Mouse (Mus musculus): ENCODE measurements around the gene Gdf1.

Gdf1 gene

GRCm38 (mm10) chr8:70330741-70331364, 1.2 kb downstream of the Gdf1 start:
- peak; percentile 77 for DNase-seq

- peak; percentile 33 for DNase-seq
Observed at GRCm38 (mm10) chr8:70331526-70331925, 1.9 kb downstream of the Gdf1 start.

- peak; percentile 87 for DNase-seq
Observed at GRCm38 (mm10) chr8:70332070-70332877, 2.7 kb downstream of the Gdf1 start.

- DNase-seq = no peak
Observed at GRCm38 (mm10) chr8:70332878-70333202, 3.2 kb downstream of the Gdf1 start.

GRCm38 (mm10) chr8:70338931-70339330, 9.3 kb downstream of the Gdf1 start:
- DNase-seq = no peak

GRCm38 (mm10) chr8:70340659-70341058, 11.0 kb downstream of the Gdf1 start:
- no peak for DNase-seq

GRCm38 (mm10) chr8:70342007-70342406, 12.4 kb downstream of the Gdf1 start:
- no peak for DNase-seq

- no peak for DNase-seq
Observed at GRCm38 (mm10) chr8:70343076-70343475, 13.5 kb downstream of the Gdf1 start.

- peak; percentile 45 for DNase-seq
Observed at GRCm38 (mm10) chr8:70343696-70344095, 14.1 kb downstream of the Gdf1 start.

GRCm38 (mm10) chr8:70344279-70344678, 14.7 kb downstream of the Gdf1 start:
- DNase-seq = no peak

GRCm38 (mm10) chr8:70347443-70347842, 17.8 kb downstream of the Gdf1 start:
- no peak for DNase-seq

GRCm38 (mm10) chr8:70347860-70348420, 18.3 kb downstream of the Gdf1 start:
- no peak for DNase-seq

GRCm38 (mm10) chr8:70351035-70351999, 21.7 kb downstream of the Gdf1 start:
- DNase-seq = no peak

- no peak for DNase-seq
Observed at GRCm38 (mm10) chr8:70352000-70352384, 22.4 kb downstream of the Gdf1 start.

- DNase-seq = no peak
Observed at GRCm38 (mm10) chr8:70352657-70353151, 23.1 kb downstream of the Gdf1 start.

- DNase-seq = peak; percentile 100
Observed at GRCm38 (mm10) chr8:70353194-70353817, 23.7 kb downstream of the Gdf1 start, which contains the start of gene Upf1. Gene Upf1 (minus strand): TSS chr8:70353278.

- no peak for DNase-seq
Observed at GRCm38 (mm10) chr8:70354004-70354403, 24.4 kb downstream of the Gdf1 start.

- DNase-seq = no peak
Observed at GRCm38 (mm10) chr8:70356111-70356510, 26.5 kb downstream of the Gdf1 start.

GRCm38 (mm10) chr8:70359411-70359810, 29.8 kb downstream of the Gdf1 start:
- DNase-seq = no peak

GRCm38 (mm10) chr8:70360769-70361168, 31.2 kb downstream of the Gdf1 start:
- no peak for DNase-seq

- no peak for DNase-seq
Observed at GRCm38 (mm10) chr8:70361484-70362032, 31.9 kb downstream of the Gdf1 start.

- no peak for DNase-seq
Observed at GRCm38 (mm10) chr8:70364066-70364465, 34.4 kb downstream of the Gdf1 start.

All from right cerebral cortex, postnatal 4 days (tissue).